Mouse (Mus musculus) thymus, postnatal 25 days (tissue): ENCODE results near the gene Unc93b1.
A peak's percentile ranks its signal among the peaks of the same experiment; 100 is the strongest.
"Not testable (repeated sequence)": the region's sequence is repeated elsewhere in the genome, so short reads cannot be mapped to it uniquely, and the experiment has no call there.

Source experiments
- DNase-seq: peaks from one replicate; pipeline ENCODE4 v3.0.0; 2022

Unc93b1 gene

DNA sequence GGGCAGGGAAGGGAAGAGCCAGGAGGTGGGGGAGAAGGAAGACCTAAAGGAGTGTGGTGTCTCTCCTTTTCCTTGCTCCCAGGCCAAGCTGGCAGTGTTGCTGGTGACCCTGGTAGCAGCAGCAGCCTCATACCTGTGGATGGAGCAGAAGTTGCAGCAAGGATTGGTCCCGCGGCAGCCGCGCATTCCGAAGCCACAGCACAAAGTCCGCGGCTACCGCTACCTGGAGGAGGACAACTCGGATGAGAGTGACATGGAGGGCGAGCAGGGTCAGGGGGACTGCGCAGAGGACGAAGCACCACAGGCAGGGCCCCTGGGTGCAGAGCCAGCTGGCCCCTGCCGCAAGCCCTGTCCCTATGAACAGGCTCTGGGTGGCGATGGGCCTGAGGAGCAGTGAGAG, 13.6 kb downstream of the Unc93b1 start:
- DNase-seq: no peak

DNA sequence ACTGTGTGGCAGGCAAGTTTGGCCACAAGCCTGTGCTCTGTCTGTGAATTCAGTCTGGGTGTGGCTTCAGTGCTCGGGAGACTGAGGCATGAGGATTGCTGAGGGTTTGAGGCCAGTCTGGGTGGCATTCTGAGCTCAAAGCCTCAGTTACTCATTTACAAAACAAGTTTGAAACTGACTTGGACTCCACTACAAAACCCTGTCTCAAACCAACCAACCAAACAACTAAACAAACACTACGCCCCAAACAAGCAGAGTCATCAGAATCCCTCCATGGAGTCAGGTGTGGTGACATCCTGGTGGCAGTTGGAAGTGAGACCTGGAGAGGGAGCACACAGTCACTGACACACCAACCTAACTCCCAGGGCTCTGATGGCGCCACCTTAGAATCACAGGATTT, 15.3 kb downstream of the Unc93b1 start:
- no peak for DNase-seq

DNA sequence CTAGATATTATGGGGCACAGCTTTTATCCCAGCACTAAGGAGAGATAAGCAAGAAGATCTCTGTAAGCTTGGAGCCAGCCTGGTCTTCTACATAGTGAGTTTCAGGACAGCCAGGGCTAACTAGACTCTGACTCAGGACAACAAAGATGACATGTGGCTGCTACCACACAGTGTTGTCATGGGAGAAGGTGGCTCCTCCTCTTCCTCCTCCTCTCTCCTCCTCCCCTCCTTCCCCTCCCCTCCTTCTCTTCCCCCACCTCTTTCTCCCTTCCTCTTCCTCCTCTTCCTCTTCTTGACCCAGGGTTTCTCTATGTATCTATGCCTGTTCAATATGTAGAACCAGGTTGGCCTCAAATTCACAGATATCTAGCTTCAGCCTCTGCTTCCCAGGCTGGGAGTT, 16.5 kb downstream of the Unc93b1 start:
- no peak for DNase-seq

DNA sequence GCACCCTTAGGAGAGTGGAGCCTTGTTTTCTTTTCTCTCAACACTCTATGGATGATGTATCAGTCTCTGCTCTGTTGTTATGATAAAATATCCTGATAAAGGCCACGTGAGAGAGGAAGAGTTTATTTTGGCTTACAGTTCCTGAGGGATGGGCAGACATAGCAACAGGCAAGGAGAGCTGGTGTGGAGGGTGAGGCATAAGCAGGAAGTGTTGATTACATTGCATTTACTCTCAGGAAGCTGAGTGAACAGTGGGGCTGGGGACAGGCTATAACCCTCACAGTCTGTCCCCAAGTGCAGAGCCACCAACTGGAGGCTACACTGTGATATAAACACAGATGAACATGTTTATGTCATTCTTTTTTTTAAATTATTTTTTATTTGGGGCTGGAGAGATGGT, 17.1 kb downstream of the Unc93b1 start:
- DNase-seq: no peak

DNA sequence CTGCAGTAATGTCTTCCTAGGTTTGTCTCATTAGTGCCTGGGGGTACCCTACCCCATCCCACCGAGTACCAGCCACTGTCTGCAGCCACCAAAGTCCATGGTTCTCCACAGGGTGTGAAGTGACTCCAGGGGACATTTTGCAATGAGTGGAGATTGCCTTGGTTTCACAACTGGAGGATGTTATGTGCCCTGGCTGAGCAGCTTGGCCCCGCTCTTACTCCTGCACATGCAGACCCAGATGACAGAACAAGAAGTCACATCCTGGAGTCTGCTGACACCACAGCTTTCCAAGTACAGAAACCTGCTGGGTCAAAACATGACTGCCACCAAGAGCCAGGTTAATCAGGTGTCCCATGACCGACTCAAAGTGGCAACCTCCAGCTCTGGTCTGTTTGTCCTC, 20.0 kb downstream of the Unc93b1 start:
- DNase-seq: no peak

DNA sequence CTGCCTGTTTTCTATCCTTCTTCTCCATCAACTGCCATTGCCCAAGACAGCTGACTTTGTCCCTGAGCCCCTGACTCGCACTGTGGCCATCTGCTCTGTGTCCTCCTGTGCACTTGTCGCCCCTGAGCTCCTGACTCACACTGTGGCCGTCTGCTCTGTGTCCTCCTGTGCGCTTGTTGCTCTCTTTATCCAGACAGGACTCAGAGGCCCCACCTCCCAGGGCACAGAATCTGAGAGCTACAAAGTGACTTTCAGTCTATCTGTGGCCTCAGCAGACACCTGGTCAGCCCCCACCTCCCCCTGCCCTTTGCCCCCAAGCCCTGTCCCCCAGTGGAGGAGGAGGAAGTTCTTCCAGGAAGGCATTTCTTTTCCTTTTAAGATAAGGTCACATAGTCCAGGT, 20.8 kb downstream of the Unc93b1 start:
- no peak for DNase-seq

DNA sequence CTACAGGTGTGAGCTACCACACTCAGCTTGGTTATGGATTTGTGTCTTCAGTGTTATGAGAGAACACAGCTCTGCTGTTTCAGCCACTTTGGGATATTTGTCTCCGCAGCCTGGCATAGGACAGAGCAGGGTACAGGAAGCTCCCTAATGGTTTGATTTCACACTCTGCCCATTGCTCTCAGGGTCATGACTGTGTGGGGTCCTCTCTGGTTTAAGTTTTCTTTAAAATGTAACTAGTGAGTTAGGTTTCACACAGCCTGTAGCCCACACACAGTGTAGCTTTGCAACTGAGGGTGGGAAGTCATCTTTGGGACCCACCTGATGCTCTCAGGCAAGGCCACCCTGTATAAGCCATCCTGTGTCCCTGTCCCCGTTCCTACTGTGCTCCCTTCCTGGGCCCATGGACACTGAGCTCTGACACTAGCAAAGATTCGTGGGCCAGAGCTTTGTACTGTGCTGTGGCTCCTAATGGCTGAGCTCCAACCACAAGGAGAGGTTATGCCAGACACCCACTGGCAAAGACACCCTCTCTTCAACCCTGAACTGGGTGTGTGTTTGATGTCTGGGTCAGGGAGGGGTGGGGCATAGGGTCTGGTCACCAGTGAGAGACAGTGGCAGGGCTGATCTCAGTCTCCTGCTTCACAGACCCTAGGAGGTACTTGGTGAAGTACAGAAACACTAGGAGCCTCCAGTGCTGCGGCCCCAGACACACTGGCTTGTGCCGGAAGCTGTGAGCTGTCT, 22.5 kb downstream of the Unc93b1 start:
- not testable (repeated sequence) for DNase-seq

DNA sequence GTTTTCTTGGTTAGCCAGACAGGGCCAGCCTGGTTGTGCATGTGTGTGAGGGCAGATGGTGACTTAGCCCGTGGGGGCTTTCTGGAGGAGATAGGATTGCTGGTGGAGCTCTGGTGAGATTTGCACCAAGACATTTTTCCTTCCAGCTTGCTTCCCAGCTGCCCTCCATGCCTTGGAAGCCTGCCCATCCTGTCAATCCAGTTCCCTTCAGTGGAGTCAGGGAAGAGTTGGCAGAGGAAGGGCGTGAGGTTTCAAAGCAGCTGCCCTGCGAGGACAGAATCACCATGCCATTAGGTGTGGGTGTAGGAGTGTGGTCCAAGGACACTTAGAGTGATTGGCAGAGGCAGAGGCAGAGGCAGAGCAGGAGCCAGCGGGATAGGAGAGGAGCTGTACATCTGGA, 23.5 kb downstream of the Unc93b1 start, which contains the start of gene Aldh3b3:
Gene Aldh3b3, plus strand, starts transcription at position 176 of the 400 bp plus-strand sequence.
- DNase-seq: no peak

DNA sequence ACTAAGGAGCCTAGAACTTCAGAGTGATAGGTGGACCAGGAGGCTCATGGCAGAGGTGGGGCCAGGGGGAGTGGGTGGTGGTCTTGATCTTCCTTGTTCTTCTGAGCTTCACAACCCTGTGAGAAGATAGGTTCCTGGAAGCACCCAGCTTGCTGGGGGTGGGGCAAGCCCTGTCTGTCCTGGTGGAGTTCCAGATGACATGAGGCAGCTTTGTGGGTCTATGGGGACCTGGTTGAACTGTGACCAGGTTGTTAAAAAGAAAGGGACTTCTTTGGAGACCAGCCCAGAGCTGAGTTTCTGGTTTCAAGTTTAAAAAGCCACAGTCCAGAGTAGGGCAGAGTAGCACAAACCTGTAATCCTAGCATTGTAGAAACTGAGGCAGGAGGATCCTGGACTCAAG, 24.0 kb downstream of the Unc93b1 start:
- no peak for DNase-seq

DNA sequence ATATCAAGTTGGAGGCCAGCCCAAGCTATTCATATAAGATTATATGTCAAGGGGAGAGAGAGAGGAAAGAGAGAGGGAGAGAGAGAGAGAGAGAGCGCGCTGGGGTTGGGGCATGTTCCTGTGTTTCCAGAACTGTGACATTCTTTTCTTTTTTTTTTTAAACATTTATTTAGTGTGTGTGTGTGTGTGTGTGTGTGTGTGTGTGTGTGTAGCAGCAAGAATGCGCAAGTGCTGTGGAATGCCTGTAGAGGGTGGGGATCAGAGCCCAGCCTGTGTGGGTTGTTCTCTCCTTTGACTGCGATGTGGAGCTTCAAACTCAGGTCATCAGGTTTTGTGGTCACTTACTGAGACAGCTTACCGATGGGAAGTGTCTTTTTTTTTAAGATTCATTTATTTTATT, 25.2 kb downstream of the Unc93b1 start:
- no peak for DNase-seq

DNA sequence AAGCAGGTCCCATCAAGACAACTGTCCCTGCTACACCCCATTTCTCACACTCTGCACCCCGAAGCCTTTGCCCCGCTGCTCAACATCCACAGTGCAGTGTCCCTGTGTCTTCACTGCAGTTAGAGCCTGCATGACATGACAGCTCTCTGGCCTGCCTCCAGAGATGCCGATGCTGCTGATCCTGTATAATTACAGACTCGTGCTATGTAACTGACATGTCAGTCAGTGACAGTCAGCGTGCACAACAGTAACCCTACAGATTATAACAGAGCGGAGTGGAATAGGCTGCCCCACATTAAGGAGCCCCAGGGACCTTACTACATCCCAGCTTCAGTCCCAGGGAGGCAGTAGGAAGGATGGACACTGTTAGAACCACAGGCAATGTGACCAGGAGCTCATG, 26.8 kb downstream of the Unc93b1 start:
- not testable (repeated sequence) for DNase-seq

DNA sequence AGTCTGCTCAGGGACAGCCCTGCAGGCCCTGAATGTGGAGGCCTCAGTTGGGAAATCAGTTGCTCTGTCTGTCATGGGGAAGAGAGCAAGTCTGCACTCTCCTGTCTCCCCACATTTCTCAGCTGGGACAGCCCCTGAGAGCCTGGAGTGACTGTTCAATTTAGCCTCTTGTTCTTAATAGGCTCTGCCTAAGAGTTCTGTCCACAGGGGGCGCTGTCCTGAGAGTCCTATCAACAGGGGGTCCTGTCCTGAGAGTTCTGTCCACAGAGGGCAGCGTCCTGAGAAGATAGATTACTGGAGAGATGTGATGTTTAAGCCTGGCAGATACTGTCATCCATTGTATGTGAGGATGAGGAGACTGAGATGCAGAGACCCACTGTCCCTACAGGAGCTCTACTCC, 27.5 kb downstream of the Unc93b1 start:
- DNase-seq: no peak

DNA sequence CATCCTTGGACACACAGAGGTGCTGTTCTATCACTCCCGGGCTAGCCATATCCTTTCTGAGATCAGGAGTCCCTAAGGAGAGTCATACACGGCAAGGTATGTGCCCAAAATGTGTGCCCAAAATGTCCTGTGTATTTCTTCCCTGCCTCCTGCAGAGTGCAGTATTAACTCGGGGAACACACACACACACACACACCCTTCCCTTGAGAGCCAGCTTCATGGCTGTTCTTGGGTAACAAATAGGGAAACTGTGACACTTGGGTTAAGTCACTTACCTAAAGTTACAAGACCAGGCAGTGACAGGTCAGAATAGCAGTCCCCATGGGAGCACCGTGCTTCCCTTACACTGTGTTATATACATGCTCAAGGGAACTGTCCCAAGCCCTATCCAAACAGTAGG, 29.0 kb downstream of the Unc93b1 start:
- no peak for DNase-seq

DNA sequence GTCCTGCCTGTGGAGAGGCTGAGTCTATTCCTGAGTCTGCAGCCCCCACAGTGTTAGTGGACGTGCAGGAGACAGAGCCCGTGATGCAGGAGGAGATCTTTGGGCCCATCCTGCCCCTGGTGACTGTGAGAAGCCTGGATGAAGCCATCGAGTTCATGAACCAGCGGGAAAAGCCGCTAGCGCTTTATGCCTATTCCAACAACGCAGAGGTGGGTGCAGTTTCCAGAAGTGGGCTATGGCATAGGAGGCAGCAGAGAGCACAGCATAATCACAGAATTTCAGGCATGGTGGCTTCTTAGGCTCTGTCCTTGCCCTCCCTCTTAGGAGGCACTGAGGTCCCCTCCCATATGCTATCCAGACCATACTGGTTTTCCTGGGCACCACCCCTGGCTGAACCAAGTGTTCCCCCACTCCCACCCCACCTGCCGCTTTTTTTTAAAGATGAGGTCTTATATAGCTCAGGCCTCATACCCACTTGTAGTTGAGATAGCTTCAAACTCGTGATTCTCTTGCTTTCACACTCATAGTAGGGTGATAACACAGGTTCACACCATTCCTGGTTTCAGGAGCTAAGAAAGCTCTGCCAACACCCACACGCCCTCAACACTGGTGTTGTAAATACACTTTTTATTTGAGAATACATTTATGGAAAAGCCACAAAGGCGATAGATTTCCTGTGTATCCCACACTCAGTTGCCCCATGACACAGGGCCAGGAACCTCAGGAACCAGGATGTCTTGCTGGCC, 31.5 kb downstream of the Unc93b1 start:
- DNase-seq: no peak

DNA sequence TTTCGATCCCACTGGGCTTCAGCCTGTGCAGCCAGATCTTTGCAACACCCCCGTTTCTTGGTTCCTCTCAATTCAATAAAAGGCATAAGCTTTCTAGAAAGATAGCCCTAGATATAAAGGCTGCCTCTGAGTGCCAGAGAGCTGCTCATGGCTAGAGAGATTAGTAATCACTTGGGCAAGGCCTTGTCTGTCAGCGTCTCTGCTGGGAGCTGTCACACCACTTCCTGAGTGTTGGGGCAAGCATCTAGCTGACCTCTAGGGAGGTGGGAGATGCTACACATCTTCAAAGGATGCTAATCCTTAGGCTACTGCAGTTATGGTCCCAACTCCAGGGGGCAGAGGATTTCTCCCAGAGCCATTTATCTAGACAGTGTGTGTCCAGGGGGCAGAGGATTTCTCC, 32.3 kb downstream of the Unc93b1 start:
- no peak for DNase-seq

DNA sequence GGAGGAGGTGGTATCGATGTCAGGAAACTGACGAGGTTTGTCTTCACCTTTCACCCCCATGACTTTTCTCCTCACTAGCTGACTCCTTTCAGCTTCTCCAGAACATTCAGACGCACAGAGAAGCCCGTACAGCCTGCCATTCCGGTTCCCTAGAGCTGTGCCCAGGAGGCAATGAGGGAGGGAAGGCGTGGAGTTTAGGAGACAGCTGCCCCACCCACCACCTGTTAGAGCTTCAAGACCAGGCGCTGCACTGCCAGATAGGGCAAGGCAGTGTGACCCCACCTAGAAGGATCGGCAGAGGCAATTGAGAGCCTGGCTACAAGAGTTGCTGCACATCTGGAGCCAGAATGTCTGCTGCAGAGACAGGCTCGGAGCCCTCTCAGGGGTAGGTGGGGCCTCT, 37.2 kb downstream of the Unc93b1 start, which contains the start of gene Aldh3b2:
Gene Aldh3b2, plus strand, starts transcription at position 100 of the 400 bp plus-strand sequence.
- DNase-seq: no peak

DNA sequence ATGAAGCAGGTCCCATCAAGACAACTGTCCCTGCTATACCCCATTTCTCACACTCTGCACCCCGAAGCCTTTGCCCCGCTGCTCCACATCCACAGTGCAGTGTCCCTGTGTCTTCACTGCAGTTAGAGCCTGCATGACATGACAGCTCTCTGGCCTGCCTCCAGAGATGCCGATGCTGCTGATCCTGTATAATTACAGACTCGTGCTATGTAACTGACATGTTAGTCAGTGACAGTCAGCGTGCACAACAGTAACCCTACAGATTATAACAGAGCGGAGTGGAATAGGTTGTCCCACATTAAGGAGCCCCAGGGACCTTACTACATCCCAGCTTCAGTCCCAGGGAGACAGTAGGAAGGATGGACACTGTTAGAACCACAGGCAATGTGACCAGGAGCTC, 39.6 kb downstream of the Unc93b1 start:
- not testable (repeated sequence) for DNase-seq

DNA sequence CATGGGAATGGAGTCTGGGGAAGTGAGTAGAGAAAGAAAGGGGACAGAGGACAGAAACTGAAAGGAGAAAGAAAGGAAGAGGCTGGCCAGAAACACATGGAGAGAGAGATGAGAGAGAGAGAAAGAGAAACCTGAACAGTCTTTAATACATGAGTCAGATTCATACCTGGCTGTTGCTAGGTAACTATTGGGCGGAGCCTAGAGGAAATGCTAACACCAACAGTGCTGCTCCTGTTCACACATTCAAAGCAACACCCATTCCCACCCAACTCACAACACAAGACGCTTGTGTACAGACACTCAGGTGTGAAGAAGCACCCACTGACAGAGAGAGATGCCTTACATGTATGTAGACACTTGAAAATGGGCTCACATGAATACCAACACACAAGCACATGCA, 40.9 kb downstream of the Unc93b1 start:
- no peak for DNase-seq

DNA sequence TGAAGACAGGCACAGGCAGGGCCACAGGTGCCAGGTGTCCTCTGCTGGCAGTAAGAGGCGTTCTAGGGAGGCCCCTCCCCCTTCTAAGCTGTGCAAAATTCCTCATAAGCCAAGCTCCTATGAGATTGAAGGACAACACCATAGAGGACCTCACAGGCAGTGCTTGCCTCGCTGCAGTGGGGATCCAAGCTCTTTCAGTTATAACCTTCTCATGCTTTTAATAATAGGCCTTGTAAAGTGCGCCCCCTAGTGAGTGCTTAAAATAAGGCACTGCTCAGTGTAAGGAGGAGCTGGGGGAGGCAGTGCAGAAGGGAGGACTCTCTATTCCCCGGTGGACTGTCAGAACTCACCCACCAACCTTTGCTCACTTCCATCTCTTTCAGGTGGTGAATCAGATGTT, 45.3 kb downstream of the Unc93b1 start:
- peak; percentile 77 for DNase-seq

DNA sequence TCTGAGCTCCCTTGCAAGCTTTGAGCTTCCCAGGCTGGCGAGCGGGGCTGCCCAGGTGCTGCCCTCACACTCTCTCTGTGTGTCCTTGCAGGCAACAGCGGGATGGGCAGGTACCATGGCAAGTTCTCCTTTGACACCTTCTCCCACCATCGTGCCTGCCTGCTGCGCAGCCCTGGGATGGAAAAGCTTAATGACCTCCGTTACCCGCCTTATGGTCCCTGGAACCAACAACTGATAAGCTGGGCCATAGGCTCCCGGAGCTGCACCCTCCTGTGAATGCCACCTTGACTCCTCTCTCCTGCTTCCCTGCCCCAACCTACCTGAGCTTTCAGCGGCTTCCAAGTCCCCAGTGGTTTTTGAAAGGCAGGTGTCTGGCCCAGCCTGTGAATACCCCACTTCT, 45.9 kb downstream of the Unc93b1 start:
- no peak for DNase-seq

DNA sequence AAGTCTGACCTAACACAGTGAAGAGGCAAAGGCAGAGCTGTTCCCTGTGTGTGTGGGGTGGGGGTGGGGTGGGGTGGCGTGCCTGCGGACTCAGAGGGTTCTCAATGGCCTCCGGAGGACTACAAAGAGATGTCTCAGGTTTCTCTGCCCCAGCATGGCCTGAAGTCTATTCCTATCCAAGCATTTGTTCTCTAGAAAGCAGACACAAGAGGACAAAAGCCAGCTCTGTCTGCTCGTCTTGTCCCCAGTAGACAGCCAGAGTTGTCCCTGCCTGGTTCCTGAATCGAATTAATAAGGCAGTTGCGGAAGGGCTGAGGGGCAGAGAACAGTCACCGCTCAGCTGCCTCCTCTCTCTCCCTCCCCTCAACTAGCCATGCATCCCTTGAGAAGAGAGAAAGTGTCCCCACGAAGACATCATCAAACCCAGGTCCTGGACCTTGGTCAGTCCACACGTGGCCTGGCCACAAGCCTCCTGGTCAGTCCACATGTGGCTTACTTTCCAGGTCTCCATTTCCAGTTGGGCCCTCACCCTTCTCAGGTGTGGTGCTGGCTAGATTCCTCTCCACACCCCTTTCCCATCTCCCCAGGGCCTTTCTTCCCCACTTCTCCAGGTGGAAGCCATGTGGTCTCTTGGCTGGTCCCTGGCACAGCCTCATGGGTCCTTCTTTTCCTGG, 48.7 kb downstream of the Unc93b1 start:
- no peak for DNase-seq

DNA sequence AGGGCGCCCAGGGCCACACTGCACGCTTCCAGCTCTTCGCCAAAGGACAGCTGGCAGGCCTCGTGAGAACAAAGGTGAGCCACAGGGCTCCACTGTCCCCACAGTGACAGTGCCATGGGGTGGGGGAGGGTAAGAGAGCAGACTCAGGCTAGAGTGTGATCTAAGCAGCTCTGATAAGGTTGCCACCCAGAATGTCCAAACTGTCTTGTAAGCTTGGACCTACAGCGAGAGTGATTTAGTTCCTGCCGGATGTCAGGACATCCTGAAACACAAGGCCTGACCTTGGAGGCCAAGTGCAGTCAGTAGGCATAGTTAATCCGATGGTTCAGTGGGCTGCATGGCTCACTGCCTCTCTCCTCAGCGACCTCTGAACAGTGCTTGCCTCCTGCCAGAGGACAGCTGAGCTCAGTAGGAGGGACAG, 50.3 kb downstream of the Unc93b1 start:
- DNase-seq: no peak

DNA sequence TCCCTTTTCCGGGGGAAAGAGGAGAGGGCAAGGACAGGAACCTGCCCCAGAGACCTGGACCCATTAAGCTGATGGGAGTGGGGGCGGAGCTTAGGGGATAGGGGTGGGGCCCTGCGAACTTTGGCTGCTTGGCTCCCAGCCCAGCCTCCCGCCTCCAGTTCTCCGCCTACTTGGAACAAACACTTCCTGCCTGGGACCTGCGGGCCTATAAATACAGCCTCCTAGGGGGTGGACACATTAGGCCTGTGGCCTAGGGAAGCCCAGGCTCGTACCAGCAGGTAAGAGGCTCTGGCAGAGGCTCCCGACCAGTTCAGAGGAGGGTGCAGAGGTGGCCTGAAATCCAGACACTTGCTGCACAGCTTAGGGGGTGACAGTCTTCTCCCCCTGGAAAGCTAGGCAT, 51.3 kb downstream of the Unc93b1 start, which contains the start of gene Acy3:
Gene Acy3, plus strand, starts transcription at position 237 of the 400 bp plus-strand sequence.
- peak; percentile 18 for DNase-seq

DNA sequence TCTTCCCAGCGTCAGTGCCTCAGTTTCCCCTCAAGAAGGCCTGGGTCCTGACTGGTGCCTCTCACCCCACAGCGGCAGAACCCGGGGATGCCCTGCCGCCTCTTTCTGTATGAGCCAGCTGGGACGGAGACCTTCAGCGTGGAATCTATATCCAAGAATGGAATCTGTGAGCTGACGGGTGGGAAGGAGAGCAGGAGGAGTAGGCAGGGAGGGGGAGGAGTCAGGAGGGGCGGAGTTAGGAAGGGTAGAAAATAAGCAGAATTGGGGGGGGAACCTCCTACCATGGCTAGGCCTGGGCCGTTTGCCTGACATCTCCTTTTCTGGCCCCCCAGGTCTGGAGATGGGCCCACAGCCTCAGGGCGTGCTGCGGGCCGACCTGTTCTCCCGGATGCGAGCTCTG, 53.1 kb downstream of the Unc93b1 start:
- DNase-seq: no peak
